Mouse (Mus musculus) stomach, postnatal 0 days (tissue): ENCODE results near the gene Glp1r. TPM values are rescaled to one million over a fixed set of nuclear protein-coding genes. Genes with fewer than 3 reads are reported as not detected.

Source experiments
- ATAC-seq: fragments of 200-750 bp; cut with Nextera tagmentation; 2 replicates; pipeline ENCODE4 v1.8.0; 2017; ENCODE audit not compliant: low FRiP score, low TSS enrichment
- DNase-seq: peaks from one replicate; pipeline ENCODE4 v3.0.0-alpha.2; 2016; ENCODE audit warnings: low spot score
- H3K27ac ChIP-seq: fragments of 300-500 bp; sonication (generic); replicated peaks from 2 replicates; pipeline ENCODE4 v1.5.1; 2014; ENCODE audit warnings: mild to moderate bottlenecking, control low read depth
- H3K27me3 ChIP-seq: fragments of 300-500 bp; sonication (generic); 2 replicates; pipeline ENCODE4 v1.6.1; 2014; ENCODE audit warnings: low read length; ENCODE audit not compliant: control insufficient read depth, insufficient read depth
- H3K36me3 ChIP-seq: fragments of 300-500 bp; sonication (generic); 2 replicates; pipeline ENCODE4 v1.6.1; 2014; ENCODE audit warnings: low read length, mixed read lengths; ENCODE audit not compliant: control insufficient read depth, insufficient read depth
- H3K4me1 ChIP-seq: fragments of 300-500 bp; sonication (generic); replicated peaks from 2 replicates; pipeline ENCODE4 v1.6.1; 2014; ENCODE audit warnings: antibody characterized with exemption; ENCODE audit not compliant: control insufficient read depth, insufficient read depth
- H3K4me2 ChIP-seq: fragments of 300-500 bp; sonication (generic); replicated peaks from 2 replicates; pipeline ENCODE4 v1.6.1; 2014; ENCODE audit warnings: low read depth, mild to moderate bottlenecking, control low read depth, moderate library complexity
- H3K4me3 ChIP-seq: fragments of 300-500 bp; sonication (generic); 2 replicates; pipeline ENCODE4 v1.5.1; 2014; ENCODE audit warnings: low read depth, low read length, control low read depth
- H3K9ac ChIP-seq: fragments of 300-500 bp; sonication (generic); 2 replicates; pipeline ENCODE4 v1.6.1; 2014; ENCODE audit warnings: mild to moderate bottlenecking, low read length, control low read depth, mixed read lengths
- H3K9me3 ChIP-seq: fragments of 300-500 bp; sonication (generic); 2 replicates; pipeline ENCODE4 v1.6.1; 2016; ENCODE audit warnings: low read length; ENCODE audit not compliant: control insufficient read depth
- CTCF ChIP-seq: IDR thresholded peaks from 2 replicates; pipeline ENCODE4 v1.5.1; 2016; ENCODE audit warnings: antibody characterized with exemption, low read depth, mild to moderate bottlenecking, moderate library complexity
- EP300 ChIP-seq: optimal IDR thresholded peaks from 2 replicates; pipeline ENCODE3; 2016; ENCODE audit warnings: antibody characterized with exemption
- WGBS: fragments of 180-500 bp; shearing (Covaris S2); extraction: QIAGEN DNeasy Blood & Tissue Kit; methylation state at CpG from one replicate; pipeline ENCODE4 v1.1.7; 2014; 5-methylcytosine and 5-hydroxymethylcytosine counted together
- polyA plus RNA-seq: library from polyadenylated mRNA; unstranded; fragments of >200 nt; fragmentation: Nextera tagmentation; extraction: Ambion mirVana; gene quantifications from 2 replicates; pipeline ENCODE4 v1.2.1, GENCODE M21; 2015

Glp1r gene
- polyA plus RNA-seq, 1 experiment from 2014 or later: 0.18 TPM

GRCm38 (mm10) chr17:30897075-30897474, 4.5 kb upstream of the Glp1r start:
- Histone ChIP-seq H3K4me2 (no peak overlapping the region), H3K36me3 (no peaks in the 10 kb centered on the region), H3K9ac (no peak overlapping the region), H3K27ac (no peak overlapping the region), H3K4me1 (no peaks in the 10 kb centered on the region), H3K9me3 (no peaks in the 10 kb centered on the region), H3K4me3 (no peak overlapping the region), H3K27me3 (no peaks in the 10 kb centered on the region)
- no peak for ATAC-seq
- DNase-seq: no peak
- 2% methylated on average over 2 of the region's 2 CpGs for WGBS
- TF ChIP-seq EP300 (no peak), CTCF (no peak)

- WGBS: 62% methylated on average over 2 of the region's 2 CpGs
- H3K4me3 ChIP-seq: no peak overlapping the region
- H3K36me3 ChIP-seq: no peaks in the 10 kb centered on the region
- H3K27ac ChIP-seq: no peak overlapping the region
- DNase-seq (no peak), ATAC-seq (no peak)
- no peak overlapping the region for H3K4me2 ChIP-seq
- TF ChIP-seq CTCF: no peak
- no peaks in the 10 kb centered on the region for H3K4me1 ChIP-seq
- no peak overlapping the region for H3K9ac ChIP-seq
- H3K9me3 ChIP-seq: no peaks in the 10 kb centered on the region
- no peaks in the 10 kb centered on the region for H3K27me3 ChIP-seq
Measured at GRCm38 (mm10) chr17:30904096-30904495, 2.5 kb downstream of the Glp1r start.

- no peak for ATAC-seq
Measured at GRCm38 (mm10) chr17:30907577-30907976, 6.0 kb downstream of the Glp1r start.

GRCm38 (mm10) chr17:30910866-30911731, 9.5 kb downstream of the Glp1r start:
- TF ChIP-seq EP300 (no peak), CTCF (no peak)
- no peak overlapping the region for H3K4me3 ChIP-seq
- no peak overlapping the region for H3K9ac ChIP-seq
- H3K27me3 ChIP-seq: no peaks in the 10 kb centered on the region
- WGBS: 56% methylated on average over 27 of the region's 27 CpGs
- no peaks in the 10 kb centered on the region for H3K4me1 ChIP-seq
- no peak for DNase-seq
- H3K27ac ChIP-seq: no peak overlapping the region
- no peak overlapping the region for H3K4me2 ChIP-seq
- H3K9me3 ChIP-seq: no peaks in the 10 kb centered on the region
- ATAC-seq: no peak
- no peaks in the 10 kb centered on the region for H3K36me3 ChIP-seq

More at GRCm38 (mm10) chr17:30907577-30907976, 6.0 kb downstream of the Glp1r start:
- H3K36me3 ChIP-seq: no peaks in the 10 kb centered on the region
- no peak overlapping the region for H3K4me2 ChIP-seq
- TF ChIP-seq EP300: no peak
- no peak for TF ChIP-seq CTCF
- no peaks in the 10 kb centered on the region for H3K27me3 ChIP-seq
- no peak for DNase-seq
- no peak overlapping the region for H3K27ac ChIP-seq
- H3K9me3 ChIP-seq: no peaks in the 10 kb centered on the region
- no peaks in the 10 kb centered on the region for H3K4me1 ChIP-seq
- WGBS: 59% methylated on average over 4 of the region's 4 CpGs
- H3K4me3 ChIP-seq: no peak overlapping the region
- H3K9ac ChIP-seq: no peak overlapping the region

- DNase-seq (no peak), ATAC-seq (no peak)
- TF ChIP-seq EP300: no peak
- no peak for TF ChIP-seq CTCF
- Histone ChIP-seq H3K27me3 (no peaks in the 10 kb centered on the region), H3K4me3 (no peak overlapping the region), H3K9ac (no peak overlapping the region), H3K4me1 (no peaks in the 10 kb centered on the region), H3K4me2 (no peak overlapping the region), H3K27ac (no peak overlapping the region), H3K36me3 (no peaks in the 10 kb centered on the region), H3K9me3 (no peaks in the 10 kb centered on the region)
- WGBS: 37% methylated on average over 8 of the region's 8 CpGs
Measured at GRCm38 (mm10) chr17:30911732-30912088, 10.1 kb downstream of the Glp1r start.

- no peaks in the 10 kb centered on the region for H3K27me3 ChIP-seq
- ATAC-seq (no peak), DNase-seq (no peak)
- H3K36me3 ChIP-seq: no peaks in the 10 kb centered on the region
- no peak for TF ChIP-seq CTCF
- TF ChIP-seq EP300: no peak
- H3K4me3 ChIP-seq: no peak overlapping the region
- 72% methylated on average over 5 of the region's 5 CpGs for WGBS
- no peak overlapping the region for H3K4me2 ChIP-seq
- no peak overlapping the region for H3K27ac ChIP-seq
- H3K9me3 ChIP-seq: no peaks in the 10 kb centered on the region
- no peak overlapping the region for H3K9ac ChIP-seq
- no peaks in the 10 kb centered on the region for H3K4me1 ChIP-seq
Measured at GRCm38 (mm10) chr17:30912536-30912935, 10.9 kb downstream of the Glp1r start.
